Mouse (Mus musculus): ENCODE measurements at regions not wholly inside any gene's neighbourhood (a gene's known extent, or its start where the extent isn't known, plus 50 kb on each side); places are given as distances from the start of the nearest gene placed in this dataset.

DNA sequence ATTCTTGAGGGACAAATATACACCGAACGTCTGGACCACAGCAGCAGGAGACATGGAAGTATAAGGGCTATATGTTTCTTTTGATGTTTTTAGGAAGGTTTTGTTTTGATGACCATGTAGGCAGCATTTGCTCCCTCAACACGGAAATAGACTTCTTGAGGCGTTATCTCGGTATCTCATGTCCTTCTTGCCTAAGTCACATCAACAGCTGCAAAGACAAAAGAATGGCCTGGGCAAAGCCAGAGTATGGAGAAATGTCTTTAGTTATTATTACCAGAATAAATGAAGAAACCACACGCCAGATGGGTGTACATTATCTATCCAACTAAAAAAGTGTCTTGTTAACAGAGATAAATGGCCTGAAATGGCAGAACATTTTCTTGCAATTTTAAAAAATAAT lies 183.2 kb downstream of the Ppargc1a start:
- TF ChIP-seq CTCF (IDR thresholded peaks at IDR 0.05; ENCODE audit: low read depth, low read length) = no peak
- TF ChIP-seq POLR2A (IDR thresholded peaks at IDR 0.05; ENCODE audit: extremely low read depth, insufficient read depth, low read length) = no peak

Data from liver, adult 2 months (tissue).